Mouse (Mus musculus): ENCODE data around the gene Ptprg. TPM values are rescaled to one million over a fixed set of nuclear protein-coding genes. Genes with fewer than 3 reads are reported as not detected.

Gene Ptprg
- polyA plus RNA-seq, 1 experiment from 2014 or later, result 37.0 TPM

- DNase-seq (ENCODE audit: extremely low spot score, low spot score), result no peak
- H3K9me3 ChIP-seq, result no peaks in the 10 kb centered on the region
- H3K27me3 ChIP-seq (ENCODE audit: poor library complexity, severe bottlenecking), result no peaks in the 10 kb centered on the region
- no peaks in the 10 kb centered on the region for H3K36me3 ChIP-seq (replicated peaks)
- H3K4me1 ChIP-seq, result peaks cover 48% of the 10 kb centered on the region
- H3K27ac ChIP-seq, result no peak overlapping the region
- WGBS, result 79% methylated on average over 3 of the region's 3 CpGs
- H3K4me3 ChIP-seq, result no peak overlapping the region
These were observed 126.4 kb downstream of the Ptprg start for GRCm38 (mm10) chr14:11679741-11680140.

- Histone ChIP-seq H3K36me3 (replicated peaks) (no peaks in the 10 kb centered on the region), H3K4me1 (peaks cover 50% of the 10 kb centered on the region), H3K27ac (no peak overlapping the region), H3K27me3 (ENCODE audit: poor library complexity, severe bottlenecking) (no peaks in the 10 kb centered on the region), H3K4me3 (no peak overlapping the region), H3K9me3 (no peaks in the 10 kb centered on the region)
- WGBS, result 91% methylated on average over 2 of the region's 2 CpGs
- DNase-seq (ENCODE audit: extremely low spot score, low spot score), result no peak
These were observed 127.3 kb downstream of the Ptprg start for GRCm38 (mm10) chr14:11680621-11681020.

DNA sequence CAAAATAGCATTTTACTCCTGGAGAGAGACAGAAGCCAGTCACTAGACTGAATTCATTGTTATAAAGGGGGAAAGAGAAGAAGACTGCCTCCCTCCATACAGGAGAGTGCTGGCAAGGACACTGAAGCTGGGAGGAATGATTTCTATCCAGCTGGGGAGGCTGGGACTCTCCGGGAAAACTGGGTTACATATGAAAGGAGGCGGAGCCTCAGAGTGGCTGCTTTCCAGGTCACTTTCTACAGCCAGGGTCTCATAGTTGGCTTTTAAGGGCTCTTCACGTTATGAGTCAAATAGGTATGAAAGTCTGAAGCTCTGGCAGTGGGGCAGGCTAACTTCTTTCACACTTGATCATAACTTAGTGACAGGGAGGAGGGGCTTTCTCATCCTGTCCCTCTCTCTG, 129.1 kb downstream of the Ptprg start:
- H3K4me1 ChIP-seq, result peaks cover 54% of the 10 kb centered on the region
- H3K36me3 ChIP-seq (replicated peaks), result no peaks in the 10 kb centered on the region
- DNase-seq (ENCODE audit: extremely low spot score, low spot score), result no peak
- no peaks in the 10 kb centered on the region for H3K9me3 ChIP-seq
- H3K27me3 ChIP-seq (ENCODE audit: poor library complexity, severe bottlenecking), result no peaks in the 10 kb centered on the region
- 37% methylated on average over 3 of the region's 3 CpGs for WGBS
- no peak overlapping the region for H3K4me3 ChIP-seq
- H3K27ac ChIP-seq, result no peak overlapping the region

- WGBS, result 31% methylated on average over 10 of the region's 10 CpGs
- H3K27ac ChIP-seq, result peak overlapping the region; percentile 58; the same call in 1 of the 2 replicates
- peak; percentile 31 for DNase-seq (ENCODE audit: extremely low spot score, low spot score)
These were observed 130.2 kb downstream of the Ptprg start for GRCm38 (mm10) chr14:11683386-11684081.

GRCm38 (mm10) chr14:11684104-11684503, 130.8 kb downstream of the Ptprg start:
- H3K4me1 ChIP-seq, result peaks cover 62% of the 10 kb centered on the region
- no peak for DNase-seq (ENCODE audit: extremely low spot score, low spot score)
- peak overlapping the region; percentile 58; the same call in 1 of the 2 replicates for H3K27ac ChIP-seq
- H3K4me3 ChIP-seq, result no peak overlapping the region
- H3K36me3 ChIP-seq (replicated peaks), result no peaks in the 10 kb centered on the region
- WGBS, result 45% methylated on average over 2 of the region's 2 CpGs
- no peaks in the 10 kb centered on the region for H3K27me3 ChIP-seq (ENCODE audit: poor library complexity, severe bottlenecking)
- H3K9me3 ChIP-seq, result no peaks in the 10 kb centered on the region

More at GRCm38 (mm10) chr14:11683386-11684081, 130.2 kb downstream of the Ptprg start:
- Histone ChIP-seq H3K4me1 (peaks cover 59% of the 10 kb centered on the region), H3K9me3 (no peaks in the 10 kb centered on the region), H3K27me3 (ENCODE audit: poor library complexity, severe bottlenecking) (no peaks in the 10 kb centered on the region), H3K36me3 (replicated peaks) (no peaks in the 10 kb centered on the region), H3K4me3 (no peak overlapping the region; the same call in 1 of the 2 replicates)

DNA sequence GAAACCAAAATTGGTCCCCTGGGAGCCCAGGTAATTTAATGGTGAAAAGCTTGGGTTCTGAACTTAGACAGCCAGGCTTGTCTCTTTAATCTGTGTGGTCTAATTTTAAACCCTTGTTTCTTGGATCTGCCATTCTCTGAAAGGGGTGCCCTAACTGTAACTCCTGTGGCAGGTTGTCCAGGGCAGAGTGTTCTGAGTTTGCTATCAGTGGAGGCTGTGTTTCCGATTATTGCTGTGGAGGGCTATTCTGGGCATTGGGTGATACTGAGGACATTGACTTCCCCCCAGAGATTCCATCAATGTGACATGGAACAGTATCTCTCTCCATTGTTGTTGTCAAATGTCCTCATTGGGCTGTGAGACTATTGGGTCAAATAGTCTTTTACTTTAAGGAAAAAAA, 134.2 kb downstream of the Ptprg start:
- Histone ChIP-seq H3K27me3 (ENCODE audit: poor library complexity, severe bottlenecking) (no peaks in the 10 kb centered on the region), H3K27ac (no peak overlapping the region)
- 86% methylated on average over 1 of the region's 1 CpGs for WGBS

DNA sequence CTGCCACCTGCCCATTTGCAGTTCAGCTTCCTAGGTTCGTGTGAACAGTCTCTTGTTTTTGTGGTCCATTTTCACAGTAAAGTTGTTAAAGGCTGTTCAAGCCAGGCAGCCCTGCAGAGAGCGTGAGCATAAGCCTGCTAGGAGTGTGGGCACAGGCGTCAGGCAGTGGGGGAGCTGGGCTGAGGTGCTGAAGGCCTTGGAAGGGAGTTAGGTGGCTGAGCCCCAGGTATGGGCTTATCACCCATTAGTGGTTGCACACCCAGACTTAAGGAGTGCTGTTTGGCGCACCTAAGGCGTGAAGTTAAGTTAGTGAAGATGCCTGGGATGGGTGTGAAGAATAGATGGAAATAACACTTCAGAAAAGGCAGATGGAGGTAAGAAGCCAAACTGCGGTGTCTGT, 134.8 kb downstream of the Ptprg start:
- H3K9me3 ChIP-seq, result no peaks in the 10 kb centered on the region
- H3K27ac ChIP-seq, result no peak overlapping the region
- DNase-seq (ENCODE audit: extremely low spot score, low spot score), result no peak
- no peaks in the 10 kb centered on the region for H3K27me3 ChIP-seq (ENCODE audit: poor library complexity, severe bottlenecking)
- H3K36me3 ChIP-seq (replicated peaks), result no peaks in the 10 kb centered on the region
- no peak overlapping the region for H3K4me3 ChIP-seq
- H3K4me1 ChIP-seq, result peaks cover 44% of the 10 kb centered on the region
- 77% methylated on average over 6 of the region's 6 CpGs for WGBS

More for the DNA sequence above, 134.2 kb downstream of the Ptprg start:
- DNase-seq (ENCODE audit: extremely low spot score, low spot score), result no peak
- Histone ChIP-seq H3K36me3 (replicated peaks) (no peaks in the 10 kb centered on the region), H3K9me3 (no peaks in the 10 kb centered on the region), H3K4me3 (no peak overlapping the region), H3K4me1 (peaks cover 50% of the 10 kb centered on the region)

GRCm38 (mm10) chr14:11690066-11690465, 136.7 kb downstream of the Ptprg start:
- no peak overlapping the region for H3K27ac ChIP-seq
- no peaks in the 10 kb centered on the region for H3K27me3 ChIP-seq (ENCODE audit: poor library complexity, severe bottlenecking)
- no peaks in the 10 kb centered on the region for H3K9me3 ChIP-seq
- WGBS, result 93% methylated on average over 1 of the region's 1 CpGs
- DNase-seq (ENCODE audit: extremely low spot score, low spot score), result no peak
- no peaks in the 10 kb centered on the region for H3K36me3 ChIP-seq (replicated peaks)
- no peak overlapping the region for H3K4me3 ChIP-seq
- peaks cover 26% of the 10 kb centered on the region for H3K4me1 ChIP-seq

GRCm38 (mm10) chr14:11691531-11691930, 138.2 kb downstream of the Ptprg start:
- 97% methylated on average over 3 of the region's 3 CpGs for WGBS
- H3K4me1 ChIP-seq, result peaks cover 33% of the 10 kb centered on the region
- no peak overlapping the region for H3K4me3 ChIP-seq
- no peaks in the 10 kb centered on the region for H3K9me3 ChIP-seq
- no peaks in the 10 kb centered on the region for H3K27me3 ChIP-seq (ENCODE audit: poor library complexity, severe bottlenecking)
- H3K36me3 ChIP-seq (replicated peaks), result no peaks in the 10 kb centered on the region
- H3K27ac ChIP-seq, result no peak overlapping the region
- no peak for DNase-seq (ENCODE audit: extremely low spot score, low spot score)

GRCm38 (mm10) chr14:11698880-11699279, 145.5 kb downstream of the Ptprg start:
- 87% methylated on average over 4 of the region's 4 CpGs for WGBS
- DNase-seq (ENCODE audit: extremely low spot score, low spot score), result no peak
- H3K27ac ChIP-seq, result no peak overlapping the region
- H3K4me1 ChIP-seq, result peaks cover 44% of the 10 kb centered on the region
- no peaks in the 10 kb centered on the region for H3K27me3 ChIP-seq (ENCODE audit: poor library complexity, severe bottlenecking)
- no peak overlapping the region for H3K4me3 ChIP-seq
- no peaks in the 10 kb centered on the region for H3K9me3 ChIP-seq
- no peaks in the 10 kb centered on the region for H3K36me3 ChIP-seq (replicated peaks)

DNA sequence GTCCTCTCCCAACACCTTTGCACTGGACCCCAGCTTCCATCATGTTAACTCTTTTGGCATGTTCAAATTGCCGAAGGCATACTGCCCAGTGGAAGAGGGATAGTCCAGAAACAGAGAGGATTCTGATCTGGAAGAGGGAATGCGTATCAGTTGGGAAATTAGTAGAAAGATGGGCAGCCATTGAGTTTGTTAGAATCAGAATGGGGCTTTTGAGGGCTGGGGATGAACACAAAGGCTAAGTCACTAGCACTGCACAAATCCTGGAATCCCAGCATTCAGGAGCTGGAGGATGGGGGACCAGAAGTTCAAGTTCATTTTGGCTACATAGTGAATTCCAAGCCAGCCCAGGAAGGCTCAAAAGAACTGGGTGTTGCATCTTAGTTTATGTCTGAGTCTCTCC, 146.3 kb downstream of the Ptprg start:
- Histone ChIP-seq H3K36me3 (replicated peaks) (no peaks in the 10 kb centered on the region), H3K27ac (no peak overlapping the region), H3K4me3 (no peak overlapping the region), H3K4me1 (peaks cover 46% of the 10 kb centered on the region), H3K9me3 (no peaks in the 10 kb centered on the region), H3K27me3 (ENCODE audit: poor library complexity, severe bottlenecking) (no peaks in the 10 kb centered on the region)
- DNase-seq (ENCODE audit: extremely low spot score, low spot score), result no peak
- 89% methylated on average over 2 of the region's 2 CpGs for WGBS

GRCm38 (mm10) chr14:11701516-11702249, 148.4 kb downstream of the Ptprg start:
- no peaks in the 10 kb centered on the region for H3K36me3 ChIP-seq (replicated peaks)
- no peaks in the 10 kb centered on the region for H3K9me3 ChIP-seq
- WGBS, result 89% methylated on average over 9 of the region's 9 CpGs
- no peak for DNase-seq (ENCODE audit: extremely low spot score, low spot score)
- H3K4me1 ChIP-seq, result peaks cover 49% of the 10 kb centered on the region
- H3K4me3 ChIP-seq, result no peak overlapping the region
- H3K27me3 ChIP-seq (ENCODE audit: poor library complexity, severe bottlenecking), result no peaks in the 10 kb centered on the region
- H3K27ac ChIP-seq, result peak overlapping the region; percentile 26; the same call in 1 of the 2 replicates

Measured in forebrain, embryonic 10.5 days (tissue).